Mouse (Mus musculus) MEL (cell line): ENCODE measurements at regions not wholly inside any gene's neighbourhood (a gene's known extent, or its start where the extent isn't known, plus 50 kb on each side); places are given as distances from the start of the nearest gene placed in this dataset.

ENCODE experiments used
- DNase-seq: peaks from one replicate; pipeline ENCODE4 v3.0.0; 2011; ENCODE audit warnings: low read depth, low spot score
- H3K27ac ChIP-seq: 2 replicates; pipeline ENCODE4 v1.5.1; 2012; ENCODE audit warnings: low read depth, mild to moderate bottlenecking, control low read depth, low read length, moderate library complexity; ENCODE audit not compliant: control insufficient read depth
- H3K27me3 ChIP-seq, 2 experiments: fragments of 150-350 bp in 1 of 2; sonication (generic) in 1 of 2; 2 replicates each; pipeline ENCODE4 v1.6.1; 2012; ENCODE audit warnings: low read length in 2 of 2, mild to moderate bottlenecking in 2 of 2, improper control_type of control experiment in 1 of 2, moderate library complexity in 1 of 2; ENCODE audit not compliant: insufficient read depth in 2 of 2, control insufficient read depth in 1 of 2
- H3K36me3 ChIP-seq, 2 experiments: 2 replicates each; pipeline ENCODE4 v1.6.1; 2012 to 2014; ENCODE audit warnings: low read length in 2 of 2, improper control_type of control experiment in 1 of 2, inconsistent platforms in 1 of 2, mild to moderate bottlenecking in 1 of 2; ENCODE audit not compliant: insufficient read depth in 2 of 2, control insufficient read depth in 1 of 2
- H3K4me1 ChIP-seq, 2 experiments: fragments of 150-350 bp in 1 of 2; sonication (generic) in 1 of 2; 2 replicates each; pipeline ENCODE4 v1.6.1; 2012; ENCODE audit warnings: low read length in 2 of 2, improper control_type of control experiment in 1 of 2, mild to moderate bottlenecking in 1 of 2; ENCODE audit not compliant: insufficient read depth in 2 of 2, control insufficient read depth in 1 of 2
- H3K4me3 ChIP-seq, 2 experiments: fragments of 150-350 bp in 1 of 2; sonication (generic) in 1 of 2; 2 replicates each; pipeline ENCODE4 v1.5.1; 2012; ENCODE audit warnings: low read depth in 2 of 2, low read length in 2 of 2, mild to moderate bottlenecking in 2 of 2, moderate library complexity in 2 of 2, control low read depth in 1 of 2, improper control_type of control experiment in 1 of 2; ENCODE audit not compliant: control insufficient read depth in 1 of 2, insufficient read depth in 1 of 2
- H3K79me2 ChIP-seq: 2 replicates; pipeline ENCODE4 v1.6.1; 2012; ENCODE audit warnings: mild to moderate bottlenecking, low read length, moderate library complexity; ENCODE audit not compliant: control insufficient read depth, poor library complexity, insufficient read depth
- H3K9ac ChIP-seq: 2 replicates; pipeline ENCODE4 v1.6.1; 2012; ENCODE audit warnings: low read depth, mild to moderate bottlenecking, control low read depth, low read length, moderate library complexity; ENCODE audit not compliant: control insufficient read depth, poor library complexity, severe bottlenecking
- H3K9me3 ChIP-seq: fragments of 150-350 bp; sonication (generic); replicated peaks from 2 replicates; pipeline ENCODE4 v1.6.1; 2012; ENCODE audit warnings: mild to moderate bottlenecking, low read length, improper control_type of control experiment, moderate library complexity; ENCODE audit not compliant: insufficient read depth
- CHD2 ChIP-seq: IDR thresholded peaks from 2 replicates; pipeline ENCODE4 v1.6.1; 2011; ENCODE audit warnings: low read length, improper control_type of control experiment
- CTCF ChIP-seq, 3 experiments: IDR thresholded peaks in 2 of 3; conservative IDR thresholded peaks in 1 of 3; 2 replicates each; pipeline ENCODE4 v1.5.1; 2011 to 2012; ENCODE audit warnings: low read length in 3 of 3, low read depth in 2 of 3, mild to moderate bottlenecking in 2 of 3, improper control_type of control experiment in 1 of 3, inconsistent platforms in 1 of 3, mixed read lengths in 1 of 3, moderate library complexity in 1 of 3; ENCODE audit not compliant: control insufficient read depth in 1 of 3, insufficient read depth in 1 of 3, poor library complexity in 1 of 3, severe bottlenecking in 1 of 3
- EP300 ChIP-seq, 2 experiments: IDR thresholded peaks; 2 replicates each; pipeline ENCODE4 v1.6.1; 2011; ENCODE audit warnings: improper control_type of control experiment in 2 of 2, low read length in 2 of 2, low read depth in 1 of 2, mild to moderate bottlenecking in 1 of 2
- ETS1 ChIP-seq: IDR thresholded peaks from 2 replicates; pipeline ENCODE4 v1.6.1; 2012; ENCODE audit warnings: low read depth, mild to moderate bottlenecking, inconsistent platforms, low read length, improper control_type of control experiment, moderate library complexity
- GABPA ChIP-seq: IDR thresholded peaks from 2 replicates; pipeline ENCODE4 v1.6.1; 2012; ENCODE audit warnings: low read depth, mild to moderate bottlenecking, inconsistent platforms, low read length, improper control_type of control experiment, moderate library complexity
- JUND ChIP-seq: IDR thresholded peaks from 2 replicates; pipeline ENCODE4 v1.6.1; 2011; ENCODE audit warnings: low read depth, mild to moderate bottlenecking, improper control_type of control experiment, low read length
- MAFK ChIP-seq: IDR thresholded peaks from 2 replicates; pipeline ENCODE4 v1.6.1; 2011; ENCODE audit warnings: low read depth, mild to moderate bottlenecking, low read length, improper control_type of control experiment, borderline replicate concordance
- MAX ChIP-seq: IDR thresholded peaks from 2 replicates; pipeline ENCODE4 v1.6.1; 2011; ENCODE audit warnings: low read length, improper control_type of control experiment
- MAZ ChIP-seq: IDR thresholded peaks from 2 replicates; pipeline ENCODE4 v1.6.1; 2012; ENCODE audit warnings: low read depth, mild to moderate bottlenecking, inconsistent platforms, low read length, improper control_type of control experiment
- MEF2A ChIP-seq: IDR thresholded peaks from 2 replicates; pipeline ENCODE4 v1.6.1; 2014; ENCODE audit warnings: low read depth, mild to moderate bottlenecking, inconsistent platforms, low read length, improper control_type of control experiment; ENCODE audit not compliant: poor library complexity, insufficient replicate concordance, severe bottlenecking; ENCODE audit errors: extremely low read depth
- NELFE ChIP-seq: IDR thresholded peaks from 2 replicates; pipeline ENCODE4 v1.6.1; 2011; ENCODE audit warnings: low read depth, low read length, improper control_type of control experiment
- POLR2A ChIP-seq, 2 experiments: IDR thresholded peaks; 2 replicates each; pipeline ENCODE4 v1.6.1; 2011 to 2012; ENCODE audit warnings: low read length in 2 of 2, mild to moderate bottlenecking in 2 of 2, control low read depth in 1 of 2, improper control_type of control experiment in 1 of 2, low read depth in 1 of 2, moderate library complexity in 1 of 2; ENCODE audit not compliant: control insufficient read depth in 1 of 2, insufficient read depth in 1 of 2, poor library complexity in 1 of 2
- POLR2AphosphoS2 ChIP-seq: IDR thresholded peaks from 2 replicates; pipeline ENCODE4 v1.6.1; 2011; ENCODE audit warnings: low read length, improper control_type of control experiment
- RAD21 ChIP-seq: IDR thresholded peaks from 2 replicates; pipeline ENCODE4 v1.6.1; 2011; ENCODE audit warnings: mild to moderate bottlenecking, low read depth, low read length, improper control_type of control experiment
- RCOR1 ChIP-seq: IDR thresholded peaks from 2 replicates; pipeline ENCODE4 v1.6.1; 2012; ENCODE audit warnings: low read depth, mild to moderate bottlenecking, inconsistent platforms, low read length, improper control_type of control experiment
- SIN3A ChIP-seq: IDR thresholded peaks from 2 replicates; pipeline ENCODE4 v1.6.1; 2012; ENCODE audit warnings: low read length, improper control_type of control experiment, inconsistent platforms
- TAL1 ChIP-seq: IDR thresholded peaks from 2 replicates; pipeline ENCODE4 v1.6.1; 2012; ENCODE audit warnings: mild to moderate bottlenecking, inconsistent platforms, low read length, moderate library complexity, mixed read lengths
- TBP ChIP-seq: IDR thresholded peaks from 2 replicates; pipeline ENCODE4 v1.8.0; 2011; ENCODE audit warnings: low read depth, low read length, improper control_type of control experiment
- UBTF ChIP-seq: IDR thresholded peaks from 2 replicates; pipeline ENCODE4 v1.6.1; 2012; ENCODE audit warnings: low read depth, mild to moderate bottlenecking, inconsistent platforms, low read length, improper control_type of control experiment, moderate library complexity, borderline replicate concordance; ENCODE audit not compliant: insufficient read depth
- USF1 ChIP-seq: IDR thresholded peaks from 2 replicates; pipeline ENCODE4 v1.6.1; 2014; ENCODE audit warnings: low read depth, mild to moderate bottlenecking, inconsistent platforms, low read length, improper control_type of control experiment, moderate library complexity
- USF2 ChIP-seq, 2 experiments: IDR thresholded peaks; 2 replicates each; pipeline ENCODE4 v1.6.1; 2011 to 2012; ENCODE audit warnings: improper control_type of control experiment in 2 of 2, low read length in 2 of 2, borderline replicate concordance in 1 of 2, inconsistent platforms in 1 of 2, low read depth in 1 of 2, mild to moderate bottlenecking in 1 of 2; ENCODE audit not compliant: insufficient read depth in 1 of 2
- ZC3H11A ChIP-seq: IDR thresholded peaks from 2 replicates; pipeline ENCODE4 v1.6.1; 2012; ENCODE audit warnings: low read depth, mild to moderate bottlenecking, inconsistent platforms, low read length, improper control_type of control experiment
- ZKSCAN1 ChIP-seq: IDR thresholded peaks from 2 replicates; pipeline ENCODE4 v1.6.1; 2012; ENCODE audit warnings: low read depth, mild to moderate bottlenecking, inconsistent platforms, low read length, improper control_type of control experiment, moderate library complexity
- ZMIZ1 ChIP-seq: IDR thresholded peaks from 2 replicates; pipeline ENCODE4 v1.6.1; 2012; ENCODE audit warnings: low read depth, mild to moderate bottlenecking, inconsistent platforms, low read length, improper control_type of control experiment, moderate library complexity
- ZNF384 ChIP-seq: IDR thresholded peaks from 2 replicates; pipeline ENCODE4 v1.6.1; 2012; ENCODE audit warnings: low read depth, mild to moderate bottlenecking, inconsistent platforms, low read length, improper control_type of control experiment

DNA sequence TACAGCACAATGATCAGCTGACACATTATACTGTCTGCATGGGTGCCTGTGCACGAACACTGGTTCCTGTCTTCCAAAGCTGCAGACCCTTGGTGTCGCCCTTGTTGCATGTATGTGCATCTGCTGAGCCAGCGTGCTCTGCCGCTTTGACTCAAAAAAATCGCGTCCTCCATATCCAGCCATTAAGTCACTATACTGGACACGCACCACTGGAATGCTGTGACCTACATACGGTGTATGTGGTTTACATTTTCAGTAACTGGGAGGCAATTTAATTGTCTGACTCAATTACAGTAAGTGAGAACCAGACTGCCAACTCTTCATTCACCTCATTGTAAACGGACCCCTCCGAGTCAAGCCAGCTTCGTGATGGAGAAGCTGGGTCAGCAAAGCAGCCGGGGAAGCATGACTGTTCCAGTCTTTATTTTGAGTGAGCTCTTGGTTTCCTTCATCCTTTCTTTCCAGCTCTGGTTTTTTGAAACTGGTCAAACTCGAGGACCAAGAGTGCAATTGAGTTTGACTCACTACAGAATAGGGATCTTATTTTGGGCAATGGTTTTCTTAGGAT, 448.9 kb downstream of the Col12a1 start:
- Histone ChIP-seq H3K9ac (no peak overlapping the region), H3K4me1 (no peaks in the 10 kb centered on the region)
- TF ChIP-seq MEF2A (no peak), NELFE (no peak), UBTF (no peak), MAX (no peak), RAD21 (no peak), CTCF (IDR thresholded peaks at IDR 0.05 in 2 of 3, conservative IDR thresholded peaks at IDR 0.05 in 1 of 3; ENCODE audit: control insufficient read depth in 1 of 3, insufficient read depth in 1 of 3, low read depth in 2 of 3, low read length in 3 of 3, poor library complexity in 1 of 3, severe bottlenecking in 1 of 3) (no peak), ZNF384 (no peak), RCOR1 (no peak), MAFK (no peak), EP300 (IDR thresholded peaks at IDR 0.05; ENCODE audit: low read depth in 1 of 2, low read length in 2 of 2) (no peak), ZMIZ1 (no peak), USF1 (no peak), ZKSCAN1 (no peak), SIN3A (no peak), MAZ (no peak)
- TF ChIP-seq, all 39 proteins: peak for 0
- Histone ChIP-seq H3K9me3 (no peaks in the 10 kb centered on the region), H3K79me2 (no peaks in the 10 kb centered on the region), H3K27me3 (no peaks in the 10 kb centered on the region), H3K27ac (no peak overlapping the region), H3K36me3 (no peaks in the 10 kb centered on the region), H3K4me3 (no peak overlapping the region)
- no peak for DNase-seq

DNA sequence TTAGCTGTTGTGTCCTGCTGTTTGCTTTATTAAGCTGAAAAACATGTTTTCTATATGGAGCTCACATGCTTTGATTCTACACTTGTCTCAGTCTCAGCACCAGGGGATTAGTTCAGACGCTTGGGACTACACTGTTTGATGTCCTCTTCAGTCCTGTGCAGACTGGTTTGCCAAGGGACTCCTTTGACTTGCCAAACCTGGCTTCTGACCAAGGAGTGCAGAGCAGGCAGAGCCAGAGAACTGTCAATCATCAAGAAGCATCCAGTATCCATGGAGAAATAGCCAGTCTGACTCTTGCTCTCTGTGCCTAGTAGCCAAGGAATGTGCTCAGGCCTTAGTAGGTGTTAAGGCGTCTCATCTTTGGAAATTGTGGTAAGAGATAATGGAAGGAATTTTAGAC, 448.4 kb downstream of the Col12a1 start:
- Histone ChIP-seq H3K9ac (no peak overlapping the region), H3K27ac (no peak overlapping the region), H3K79me2 (no peaks in the 10 kb centered on the region), H3K4me1 (no peaks in the 10 kb centered on the region), H3K36me3 (no peaks in the 10 kb centered on the region), H3K9me3 (no peaks in the 10 kb centered on the region), H3K27me3 (no peaks in the 10 kb centered on the region), H3K4me3 (no peak overlapping the region)
- no peak for DNase-seq
- TF ChIP-seq JUND = no peak
- TF ChIP-seq ZC3H11A = no peak
- TF ChIP-seq CHD2 = no peak
- no peak for TF ChIP-seq UBTF
- TF ChIP-seq GABPA = no peak
- no peak for TF ChIP-seq ETS1
- no peak for TF ChIP-seq SIN3A
- TF ChIP-seq USF2 (IDR thresholded peaks at IDR 0.05; ENCODE audit: borderline replicate concordance in 1 of 2, insufficient read depth in 1 of 2, low read depth in 1 of 2, low read length in 2 of 2) = no peak
- no peak for TF ChIP-seq TAL1
- no peak for TF ChIP-seq POLR2A (IDR thresholded peaks at IDR 0.05; ENCODE audit: control insufficient read depth in 1 of 2, insufficient read depth in 1 of 2, low read depth in 1 of 2, low read length in 2 of 2, poor library complexity in 1 of 2)
- no peak for TF ChIP-seq EP300 (IDR thresholded peaks at IDR 0.05; ENCODE audit: low read depth in 1 of 2, low read length in 2 of 2)
- no peak for TF ChIP-seq MAZ
- no peak for TF ChIP-seq POLR2AphosphoS2
- TF ChIP-seq NELFE = no peak
- no peak for TF ChIP-seq TBP
